Mouse (Mus musculus) CD4-positive, CD25-positive, alpha-beta regulatory T cell (primary cell): ENCODE results near the gene Secisbp2l. TPM values are rescaled to one million over a fixed set of nuclear protein-coding genes. Genes with fewer than 3 reads are reported as not detected.

Source experiments
- polyA plus RNA-seq: library from polyadenylated mRNA; unstranded; fragments of 100-300 nt; shearing (Covaris generic); gene quantifications from one replicate; pipeline ENCODE4 v1.2.1, GENCODE M21; 2017

The Secisbp2l gene
- 45.7 TPM for polyA plus RNA-seq

DNA sequence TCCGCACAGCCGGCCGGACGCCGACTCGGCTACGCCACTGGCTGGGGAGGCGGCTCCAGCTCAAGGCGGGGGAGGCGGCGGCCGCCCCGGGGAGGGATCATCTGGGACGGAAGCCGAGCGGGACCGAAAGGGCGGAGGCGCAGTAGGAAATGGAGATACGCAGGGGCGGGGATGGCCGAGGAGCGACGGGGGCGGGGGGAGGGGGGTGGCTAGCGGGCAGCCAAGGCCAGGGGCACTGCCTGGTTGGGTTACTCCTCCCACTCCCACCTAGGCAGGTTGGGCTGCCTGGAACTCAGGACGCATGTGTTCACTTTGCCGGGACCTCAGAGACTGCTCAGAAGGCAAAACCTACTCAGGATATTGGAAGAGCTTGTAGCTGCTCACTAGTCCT lies at the start of gene Secisbp2l:
Gene Secisbp2l (minus strand): TSS at position 152 of the 391 bp plus-strand sequence.

GRCm38 (mm10) chr2:125724086-125724430 lies 58.6 kb downstream of the Secisbp2l start, which contains the start of gene Shc4:
Shc4 (minus strand) TSS chr2:125724148.

Other genes with a start within 250 kb of the Secisbp2l start
- gene Cep152, start 157.8 kb downstream of the Secisbp2l start, polyA plus RNA-seq = 11.0 TPM
- 37.5 TPM for gene Eid1, start 109.8 kb downstream of the Secisbp2l start, polyA plus RNA-seq
- 0.23 TPM for gene Shc4, start 58.7 kb downstream of the Secisbp2l start, polyA plus RNA-seq
- 36.1 TPM for gene Galk2, start 76.2 kb upstream of the Secisbp2l start, polyA plus RNA-seq
- gene Cops2, start 76.3 kb upstream of the Secisbp2l start, polyA plus RNA-seq = 45.7 TPM